Mouse (Mus musculus): ENCODE measurements at regions not wholly inside any gene's neighbourhood (a gene's known extent, or its start where the extent isn't known, plus 50 kb on each side); places are given as distances from the start of the nearest gene placed in this dataset.

DNA sequence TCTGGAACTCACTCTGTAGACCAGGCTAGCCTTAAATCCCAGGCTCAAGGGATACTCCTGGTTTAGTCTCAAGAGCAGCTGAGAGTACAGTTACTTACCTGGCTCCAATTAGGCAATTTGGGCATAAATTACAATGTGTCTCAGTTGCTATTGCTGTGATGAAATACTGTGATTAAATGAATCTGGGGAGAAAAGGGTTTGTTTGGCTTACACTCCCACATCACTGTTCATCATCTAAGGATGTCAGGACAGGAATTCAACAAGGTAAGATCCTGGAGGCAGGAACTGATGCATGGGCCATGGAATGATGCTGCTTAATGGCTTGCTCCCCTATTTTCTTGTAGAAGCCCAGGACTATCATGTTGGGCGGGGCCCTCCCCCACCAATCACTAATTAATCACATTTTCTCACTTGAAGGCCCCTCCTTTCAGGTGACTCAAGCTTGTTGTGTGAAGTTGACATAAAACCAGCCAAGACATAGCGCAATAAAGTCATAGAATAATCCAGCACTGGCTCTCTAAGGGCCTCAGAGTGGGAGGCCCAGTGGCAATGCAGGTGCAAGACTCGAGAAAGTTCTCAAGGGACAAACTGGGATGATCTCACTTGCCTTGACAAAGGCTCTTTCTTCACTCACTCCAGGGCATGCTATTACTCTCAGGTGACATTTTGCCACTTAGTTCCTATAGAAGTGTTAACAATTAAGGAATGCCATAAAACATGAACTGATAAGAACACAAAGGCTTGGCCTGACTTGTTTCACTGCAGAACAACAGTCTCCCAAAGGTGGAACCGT lies 85.4 kb upstream of the Barx2 start:
- H3K27me3 ChIP-seq (ENCODE audit: control insufficient read depth, insufficient read depth, low read depth, low read length): no peaks in the 10 kb centered on the region
- H3K9me3 ChIP-seq (replicated peaks; ENCODE audit: control insufficient read depth, low read length, poor library complexity, severe bottlenecking): no peaks in the 10 kb centered on the region
- no peak overlapping the region for H3K4me3 ChIP-seq (ENCODE audit: low read depth, low read length)
- no peaks in the 10 kb centered on the region for H3K4me1 ChIP-seq (ENCODE audit: control insufficient read depth, insufficient read depth, low read length)
- no peaks in the 10 kb centered on the region for H3K36me3 ChIP-seq (ENCODE audit: control insufficient read depth, insufficient read depth, low read length)
- no peak overlapping the region for H3K27ac ChIP-seq (ENCODE audit: low read length)
- no peak for ATAC-seq
- 91% methylated on average over 4 of the region's 4 CpGs for WGBS
- H3K4me2 ChIP-seq (ENCODE audit: low read length): no peak overlapping the region
- no peak overlapping the region for H3K9ac ChIP-seq (ENCODE audit: low read depth, low read length)

DNA sequence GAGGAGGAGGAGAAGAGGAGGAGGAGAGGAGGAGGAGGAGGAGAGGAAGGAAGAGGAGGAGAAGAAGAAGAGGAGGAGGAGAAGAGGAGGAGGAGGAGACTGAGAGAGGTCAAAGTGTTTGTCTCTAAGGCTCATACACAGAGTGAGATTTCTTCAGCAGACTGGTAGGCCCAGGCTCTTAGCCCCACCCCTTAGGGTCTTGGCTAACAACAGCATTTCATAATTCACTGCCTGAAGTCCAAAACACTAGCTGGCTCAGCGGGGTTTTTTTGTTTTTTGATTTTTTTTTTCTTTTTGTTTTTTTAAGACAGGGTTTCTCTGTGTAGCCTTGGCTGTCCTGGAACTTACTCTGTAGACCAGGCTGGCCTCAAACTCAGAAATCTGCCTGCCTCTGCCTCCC lies 86.5 kb upstream of the Barx2 start:
- Histone ChIP-seq H3K4me3 (ENCODE audit: low read depth, low read length) (no peak overlapping the region), H3K27ac (ENCODE audit: low read length) (no peak overlapping the region), H3K36me3 (ENCODE audit: control insufficient read depth, insufficient read depth, low read length) (no peaks in the 10 kb centered on the region), H3K4me2 (ENCODE audit: low read length) (no peak overlapping the region), H3K4me1 (ENCODE audit: control insufficient read depth, insufficient read depth, low read length) (no peaks in the 10 kb centered on the region), H3K27me3 (ENCODE audit: control insufficient read depth, insufficient read depth, low read depth, low read length) (no peaks in the 10 kb centered on the region), H3K9me3 (replicated peaks; ENCODE audit: control insufficient read depth, low read length, poor library complexity, severe bottlenecking) (no peaks in the 10 kb centered on the region), H3K9ac (ENCODE audit: low read depth, low read length) (no peak overlapping the region)
- 71% methylated on average over 1 of the region's 1 CpGs for WGBS
- no peak for ATAC-seq

DNA sequence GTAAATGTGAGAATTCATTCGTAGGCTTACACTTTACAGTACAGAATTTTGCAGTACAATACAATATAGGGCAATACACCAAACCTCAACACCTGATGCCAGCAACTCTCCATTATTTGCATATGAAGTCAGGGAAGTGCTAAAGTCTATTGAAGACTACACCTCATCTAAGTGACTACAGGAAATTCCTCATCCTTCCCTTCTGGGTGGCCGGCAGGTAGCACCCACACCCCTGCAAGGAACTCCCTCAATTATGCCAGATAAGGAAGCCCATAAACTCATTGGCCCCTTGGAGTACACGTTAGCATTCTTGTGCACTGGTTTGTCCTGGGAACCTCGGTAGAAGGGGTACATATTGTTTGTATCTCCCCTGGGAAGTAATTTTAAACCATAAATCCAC lies 89.7 kb upstream of the Barx2 start:
- 84% methylated on average over 4 of the region's 4 CpGs for WGBS
- Histone ChIP-seq H3K9ac (ENCODE audit: low read depth, low read length) (no peak overlapping the region), H3K36me3 (ENCODE audit: control insufficient read depth, insufficient read depth, low read length) (no peaks in the 10 kb centered on the region), H3K4me1 (ENCODE audit: control insufficient read depth, insufficient read depth, low read length) (no peaks in the 10 kb centered on the region), H3K9me3 (replicated peaks; ENCODE audit: control insufficient read depth, low read length, poor library complexity, severe bottlenecking) (no peaks in the 10 kb centered on the region), H3K4me2 (ENCODE audit: low read length) (no peak overlapping the region), H3K27me3 (ENCODE audit: control insufficient read depth, insufficient read depth, low read depth, low read length) (no peaks in the 10 kb centered on the region), H3K27ac (ENCODE audit: low read length) (no peak overlapping the region), H3K4me3 (ENCODE audit: low read depth, low read length) (no peak overlapping the region)
- no peak for ATAC-seq

DNA sequence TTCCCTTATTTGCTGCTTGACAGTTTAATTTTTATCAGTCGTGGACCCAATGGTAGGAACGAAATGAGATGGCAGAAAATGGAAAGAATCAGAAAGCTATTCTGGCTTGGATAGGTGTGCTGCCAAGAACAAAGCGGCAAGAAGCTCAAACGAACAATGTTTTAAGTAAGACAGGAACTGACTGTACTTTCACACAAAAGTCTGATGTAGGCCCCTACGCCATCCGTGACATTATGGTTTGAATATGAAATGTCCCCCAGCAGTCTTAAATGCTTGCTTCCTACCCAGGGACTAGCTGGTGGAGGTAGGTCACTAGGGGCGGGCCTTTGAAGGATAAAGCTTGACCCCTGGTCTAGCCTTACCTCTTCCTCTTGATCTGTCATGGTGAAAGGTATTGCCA lies 90.5 kb upstream of the Barx2 start:
- ATAC-seq: no peak
- WGBS: 93% methylated on average over 7 of the region's 7 CpGs
- H3K4me3 ChIP-seq (ENCODE audit: low read depth, low read length): no peak overlapping the region

DNA sequence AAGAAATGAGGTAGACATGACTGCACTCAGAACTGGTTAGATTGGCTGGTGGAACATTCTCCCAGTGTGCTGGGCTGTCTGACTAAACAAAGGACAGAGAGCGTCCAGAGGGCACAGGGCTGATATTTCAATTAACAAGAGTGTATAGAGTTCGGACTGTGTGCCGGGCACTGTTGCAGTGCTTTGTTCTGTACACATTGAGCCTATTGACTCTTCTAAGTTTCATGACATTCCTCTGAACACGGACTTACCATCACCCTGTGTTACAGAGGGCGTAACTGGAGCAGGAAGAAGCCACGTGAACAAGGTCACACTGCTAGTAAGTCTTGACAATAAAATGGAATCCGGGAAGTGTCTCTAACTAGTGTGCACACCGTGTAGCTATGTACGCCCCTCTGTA lies 92.1 kb upstream of the Barx2 start:
- H3K36me3 ChIP-seq (ENCODE audit: control insufficient read depth, insufficient read depth, low read length): no peaks in the 10 kb centered on the region
- WGBS: 54% methylated on average over 9 of the region's 9 CpGs
- ATAC-seq: no peak
- no peaks in the 10 kb centered on the region for H3K27me3 ChIP-seq (ENCODE audit: control insufficient read depth, insufficient read depth, low read depth, low read length)
- H3K4me3 ChIP-seq (ENCODE audit: low read depth, low read length): no peak overlapping the region
- no peak overlapping the region for H3K9ac ChIP-seq (ENCODE audit: low read depth, low read length)
- no peak overlapping the region for H3K27ac ChIP-seq (ENCODE audit: low read length)
- H3K4me1 ChIP-seq (ENCODE audit: control insufficient read depth, insufficient read depth, low read length): no peaks in the 10 kb centered on the region
- H3K4me2 ChIP-seq (ENCODE audit: low read length): no peak overlapping the region
- no peaks in the 10 kb centered on the region for H3K9me3 ChIP-seq (replicated peaks; ENCODE audit: control insufficient read depth, low read length, poor library complexity, severe bottlenecking)

More for the DNA sequence above, 90.5 kb upstream of the Barx2 start:
- H3K27me3 ChIP-seq (ENCODE audit: control insufficient read depth, insufficient read depth, low read depth, low read length): no peaks in the 10 kb centered on the region
- H3K36me3 ChIP-seq (ENCODE audit: control insufficient read depth, insufficient read depth, low read length): no peaks in the 10 kb centered on the region
- H3K27ac ChIP-seq (ENCODE audit: low read length): no peak overlapping the region
- H3K9me3 ChIP-seq (replicated peaks; ENCODE audit: control insufficient read depth, low read length, poor library complexity, severe bottlenecking): no peaks in the 10 kb centered on the region
- no peak overlapping the region for H3K9ac ChIP-seq (ENCODE audit: low read depth, low read length)
- no peak overlapping the region for H3K4me2 ChIP-seq (ENCODE audit: low read length)
- H3K4me1 ChIP-seq (ENCODE audit: control insufficient read depth, insufficient read depth, low read length): no peaks in the 10 kb centered on the region

DNA sequence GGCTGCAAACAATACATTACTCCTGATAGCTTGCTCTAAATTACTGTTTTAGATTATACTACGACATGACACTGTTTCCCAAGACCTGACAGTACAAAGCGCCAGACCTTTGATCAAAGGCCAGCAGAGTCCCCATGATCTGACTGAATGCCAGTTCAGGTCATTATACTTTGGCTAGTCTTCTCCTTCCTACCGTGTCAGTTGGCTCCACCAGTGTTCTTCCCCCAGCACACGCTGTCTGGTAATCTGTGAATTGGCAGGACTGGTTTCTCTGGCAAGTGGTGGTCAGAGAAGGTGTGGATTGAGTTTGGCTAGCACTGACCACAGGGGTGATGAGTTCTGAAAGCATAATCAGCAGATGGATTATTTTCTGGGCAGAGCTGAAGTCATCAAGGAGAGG lies 93.1 kb upstream of the Barx2 start:
- H3K4me3 ChIP-seq (ENCODE audit: low read depth, low read length): no peak overlapping the region
- no peak overlapping the region for H3K9ac ChIP-seq (ENCODE audit: low read depth, low read length)
- H3K4me1 ChIP-seq (ENCODE audit: control insufficient read depth, insufficient read depth, low read length): no peaks in the 10 kb centered on the region
- H3K36me3 ChIP-seq (ENCODE audit: control insufficient read depth, insufficient read depth, low read length): no peaks in the 10 kb centered on the region
- 80% methylated on average over 4 of the region's 4 CpGs for whole genome bisulfite sequencing
- no peaks in the 10 kb centered on the region for H3K27me3 ChIP-seq (ENCODE audit: control insufficient read depth, insufficient read depth, low read depth, low read length)
- H3K9me3 ChIP-seq (replicated peaks; ENCODE audit: control insufficient read depth, low read length, poor library complexity, severe bottlenecking): no peaks in the 10 kb centered on the region
- no peak overlapping the region for H3K4me2 ChIP-seq (ENCODE audit: low read length)
- ATAC-seq: no peak
- no peak overlapping the region for H3K27ac ChIP-seq (ENCODE audit: low read length)

DNA sequence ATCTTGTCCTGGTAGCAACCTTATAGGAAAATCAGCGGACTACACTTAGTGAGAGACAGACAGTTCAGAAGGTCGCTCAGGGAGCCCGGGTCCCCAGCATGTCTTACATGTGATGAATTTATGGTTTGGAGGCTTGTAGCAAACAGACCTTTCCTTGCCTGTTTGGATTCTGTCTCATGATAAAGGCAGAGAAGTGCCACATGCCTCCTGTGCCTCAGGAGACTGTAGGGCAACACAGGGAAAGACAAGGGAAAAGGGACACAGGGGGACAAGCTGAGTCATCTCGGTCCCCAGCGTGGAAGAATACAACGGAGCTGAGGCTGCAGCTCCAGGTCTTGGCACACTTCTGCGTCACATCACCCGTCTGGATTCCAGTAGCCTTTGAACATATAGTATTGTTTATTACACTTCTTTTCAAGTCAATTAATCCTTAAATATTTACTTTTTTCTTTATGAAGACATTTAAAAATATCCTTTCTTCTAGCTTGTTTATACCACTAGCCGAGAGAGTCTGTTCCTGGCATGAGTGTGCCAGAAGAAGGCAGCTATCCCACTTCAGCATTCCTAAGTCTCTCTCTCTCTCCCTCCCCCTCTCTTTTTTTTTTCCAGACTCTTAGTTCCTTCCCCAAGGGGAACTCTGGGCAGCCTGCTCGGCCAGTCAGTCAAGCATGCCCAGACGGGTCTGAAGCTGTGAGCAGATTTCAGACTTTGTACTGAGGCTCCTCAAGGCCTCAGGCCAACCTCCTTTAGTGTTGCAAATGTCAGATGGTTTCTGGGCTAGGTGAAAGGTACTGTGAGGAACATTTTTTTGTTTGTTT lies 97.9 kb upstream of the Barx2 start:
- no peaks in the 10 kb centered on the region for H3K9me3 ChIP-seq (replicated peaks; ENCODE audit: control insufficient read depth, low read length, poor library complexity, severe bottlenecking)
- H3K36me3 ChIP-seq (ENCODE audit: control insufficient read depth, insufficient read depth, low read length): no peaks in the 10 kb centered on the region
- H3K4me1 ChIP-seq (ENCODE audit: control insufficient read depth, insufficient read depth, low read length): no peaks in the 10 kb centered on the region
- WGBS: 54% methylated on average over 11 of the region's 11 CpGs
- no peak overlapping the region for H3K27ac ChIP-seq (ENCODE audit: low read length)
- no peak overlapping the region for H3K4me2 ChIP-seq (ENCODE audit: low read length)
- no peak overlapping the region for H3K4me3 ChIP-seq (ENCODE audit: low read depth, low read length)
- ATAC-seq: no peak
- no peaks in the 10 kb centered on the region for H3K27me3 ChIP-seq (ENCODE audit: control insufficient read depth, insufficient read depth, low read depth, low read length)
- H3K9ac ChIP-seq (ENCODE audit: low read depth, low read length): no peak overlapping the region

DNA sequence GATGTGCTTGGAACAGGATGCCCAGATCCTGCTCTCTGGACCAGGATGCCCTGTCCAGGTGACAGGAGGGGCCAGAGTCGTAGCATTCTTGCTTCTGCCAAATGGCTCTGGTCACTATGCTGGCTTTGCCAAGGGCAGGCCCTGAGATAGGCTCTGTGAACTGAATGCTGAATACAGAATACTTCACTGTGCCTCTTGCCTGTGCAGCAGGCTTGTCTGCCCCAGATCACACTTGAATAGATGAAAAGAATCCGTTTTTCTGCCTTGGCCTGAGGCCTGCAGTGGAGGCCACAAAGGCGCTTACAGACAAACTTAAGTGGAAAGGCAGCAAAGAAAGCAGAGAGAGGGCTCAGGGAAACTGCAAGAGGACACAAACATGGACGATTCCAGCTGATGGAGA lies 99.7 kb upstream of the Arhgap32 start:
- H3K4me2 ChIP-seq (ENCODE audit: low read length): 0 out of 2 replicates have a peak overlapping the region, but pooled peaks have one; percentile 13
- 32% methylated on average over 4 of the region's 4 CpGs for WGBS

DNA sequence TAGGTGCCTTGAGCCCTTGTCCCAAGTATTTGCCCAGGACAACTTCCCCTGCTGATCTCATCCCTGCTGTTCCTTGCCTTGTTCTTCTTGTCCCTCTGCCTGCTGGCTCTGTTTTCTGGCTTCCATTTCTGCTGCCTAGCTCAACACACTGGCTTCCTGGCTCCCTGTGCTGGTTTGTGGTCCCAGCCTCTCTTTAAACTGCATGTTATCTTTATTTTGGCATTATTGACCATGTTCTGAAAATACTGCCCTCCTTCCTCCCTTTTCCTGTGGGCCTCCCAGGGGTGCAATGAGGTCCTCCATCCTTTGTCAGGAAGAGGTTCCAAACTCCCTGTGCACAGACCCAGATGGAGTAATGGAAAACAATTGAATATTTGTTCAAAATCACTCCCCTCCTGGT lies 97.9 kb upstream of the Arhgap32 start:
- no peak overlapping the region for H3K4me2 ChIP-seq (ENCODE audit: low read length)
- no peak for ATAC-seq
- no peak overlapping the region for H3K9ac ChIP-seq (ENCODE audit: low read depth, low read length)
- H3K9me3 ChIP-seq (replicated peaks; ENCODE audit: control insufficient read depth, low read length, poor library complexity, severe bottlenecking): no peaks in the 10 kb centered on the region
- H3K4me1 ChIP-seq (ENCODE audit: control insufficient read depth, insufficient read depth, low read length): peaks cover 9% of the 10 kb centered on the region; the same call in 1 of the 2 replicates
- no peak overlapping the region for H3K4me3 ChIP-seq (ENCODE audit: low read depth, low read length)
- no peaks in the 10 kb centered on the region for H3K27me3 ChIP-seq (ENCODE audit: control insufficient read depth, insufficient read depth, low read depth, low read length)
- H3K27ac ChIP-seq (ENCODE audit: low read length): no peak overlapping the region
- H3K36me3 ChIP-seq (ENCODE audit: control insufficient read depth, insufficient read depth, low read length): no peaks in the 10 kb centered on the region

More for the DNA sequence above, 99.7 kb upstream of the Arhgap32 start:
- Histone ChIP-seq H3K27ac (ENCODE audit: low read length) (peak overlapping the region; percentile 62), H3K36me3 (ENCODE audit: control insufficient read depth, insufficient read depth, low read length) (no peaks in the 10 kb centered on the region), H3K4me1 (ENCODE audit: control insufficient read depth, insufficient read depth, low read length) (peaks cover 7% of the 10 kb centered on the region; the same call in 1 of the 2 replicates), H3K9ac (ENCODE audit: low read depth, low read length) (no peak overlapping the region), H3K9me3 (replicated peaks; ENCODE audit: control insufficient read depth, low read length, poor library complexity, severe bottlenecking) (no peaks in the 10 kb centered on the region), H3K27me3 (ENCODE audit: control insufficient read depth, insufficient read depth, low read depth, low read length) (no peaks in the 10 kb centered on the region), H3K4me3 (ENCODE audit: low read depth, low read length) (no peak overlapping the region)
- ATAC-seq: peak; percentile 77
